Mouse (Mus musculus): ENCODE measurements around the gene Usp30.

The Usp30 gene

GRCm38 (mm10) chr5:114065161-114065560 is at the start of gene Usp30:
TSS of gene Usp30 (plus strand) at chr5:114065461.
- no peak for DNase-seq

- DNase-seq = no peak
Measured at GRCm38 (mm10) chr5:114024390-114024789, 40.9 kb upstream of the Usp30 start.

GRCm38 (mm10) chr5:114024885-114025284 is 40.4 kb upstream of the Usp30 start:
- peak; percentile 44 for DNase-seq

- no peak for DNase-seq
Measured at GRCm38 (mm10) chr5:114027217-114027944, 37.9 kb upstream of the Usp30 start.

GRCm38 (mm10) chr5:114028111-114028510 is 37.1 kb upstream of the Usp30 start:
- DNase-seq = no peak

- DNase-seq = no peak
Measured at GRCm38 (mm10) chr5:114030652-114031051, 34.6 kb upstream of the Usp30 start.

GRCm38 (mm10) chr5:114032161-114032763 is 33.0 kb upstream of the Usp30 start:
- DNase-seq = no peak

- no peak for DNase-seq
Measured at GRCm38 (mm10) chr5:114034393-114034792, 30.9 kb upstream of the Usp30 start.

- DNase-seq = no peak
Measured at GRCm38 (mm10) chr5:114035111-114035510, 30.1 kb upstream of the Usp30 start.

- DNase-seq = no peak
Measured at GRCm38 (mm10) chr5:114040508-114040907, 24.8 kb upstream of the Usp30 start.

- DNase-seq = no peak
Measured at GRCm38 (mm10) chr5:114040911-114041310, 24.4 kb upstream of the Usp30 start.

GRCm38 (mm10) chr5:114041327-114041930 is 23.8 kb upstream of the Usp30 start:
- peak; percentile 52 for DNase-seq

GRCm38 (mm10) chr5:114043800-114044199 is 21.5 kb upstream of the Usp30 start:
- no peak for DNase-seq

GRCm38 (mm10) chr5:114045134-114045533 is 20.1 kb upstream of the Usp30 start:
- DNase-seq = peak; percentile 28

GRCm38 (mm10) chr5:114046151-114046550 is 19.1 kb upstream of the Usp30 start:
- DNase-seq = no peak

GRCm38 (mm10) chr5:114046604-114047003 is 18.7 kb upstream of the Usp30 start:
- no peak for DNase-seq

- DNase-seq = no peak
Measured at GRCm38 (mm10) chr5:114047182-114047581, 18.1 kb upstream of the Usp30 start.

- no peak for DNase-seq
Measured at GRCm38 (mm10) chr5:114048731-114049308, 16.4 kb upstream of the Usp30 start.

- peak; percentile 82 for DNase-seq
Measured at GRCm38 (mm10) chr5:114052246-114052761, 13.0 kb upstream of the Usp30 start.

GRCm38 (mm10) chr5:114057129-114057731 is 8.0 kb upstream of the Usp30 start:
- DNase-seq = no peak

GRCm38 (mm10) chr5:114061675-114062074 is 3.6 kb upstream of the Usp30 start:
- no peak for DNase-seq

GRCm38 (mm10) chr5:114063958-114064357 is 1.3 kb upstream of the Usp30 start:
- DNase-seq = no peak

GRCm38 (mm10) chr5:114066601-114067000 is 1.3 kb downstream of the Usp30 start:
- no peak for DNase-seq
